Mouse (Mus musculus) lung, embryonic 15.5 days (tissue): Measurements from ENCODE around the gene Carm1. TPM values are rescaled to one million over a fixed set of nuclear protein-coding genes. Genes with fewer than 3 reads are reported as not detected.

Experiments used
- ATAC-seq: fragments of 200-750 bp; cut with Nextera tagmentation; 2 replicates; pipeline ENCODE4 v1.8.0; 2017; ENCODE audit warnings: moderate number of reproducible peaks, borderline replicate concordance; ENCODE audit not compliant: low FRiP score, low TSS enrichment; ENCODE audit errors: extremely low read depth
- H3K27ac ChIP-seq: fragments of 300-500 bp; sonication (generic); 2 replicates; pipeline ENCODE4 v1.5.1; 2015; ENCODE audit warnings: moderate library complexity, mild to moderate bottlenecking, inconsistent platforms
- H3K27me3 ChIP-seq: fragments of 300-500 bp; sonication (generic); 2 replicates; pipeline ENCODE4 v1.6.1; 2015; ENCODE audit warnings: inconsistent platforms
- H3K36me3 ChIP-seq: fragments of 300-500 bp; sonication (generic); 2 replicates; pipeline ENCODE4 v1.6.1; 2015; ENCODE audit warnings: inconsistent platforms
- H3K4me1 ChIP-seq: fragments of 300-500 bp; sonication (generic); 2 replicates; pipeline ENCODE4 v1.6.1; 2015; ENCODE audit warnings: inconsistent platforms
- H3K4me2 ChIP-seq: fragments of 300-500 bp; sonication (generic); 2 replicates; pipeline ENCODE4 v1.6.1; 2015; ENCODE audit warnings: inconsistent platforms, mild to moderate bottlenecking, moderate library complexity
- H3K4me3 ChIP-seq: fragments of 300-500 bp; sonication (generic); 2 replicates; pipeline ENCODE4 v1.5.1; 2015; ENCODE audit warnings: mild to moderate bottlenecking, inconsistent platforms
- H3K9ac ChIP-seq: fragments of 300-500 bp; sonication (generic); 2 replicates; pipeline ENCODE4 v1.6.1; 2015; ENCODE audit warnings: inconsistent platforms
- H3K9me3 ChIP-seq: fragments of 300-500 bp; sonication (generic); 2 replicates; pipeline ENCODE4 v1.6.1; 2016; ENCODE audit warnings: inconsistent platforms
- WGBS: fragments of 180-500 bp; shearing (Covaris S2); methylation state at CpG from one replicate; pipeline ENCODE4 v1.1.7; 2015; 5-methylcytosine and 5-hydroxymethylcytosine counted together
- polyA plus RNA-seq: library from polyadenylated mRNA; unstranded; fragments of >200 nt; fragmentation: Nextera tagmentation; extraction: Ambion mirVana; gene quantifications from 2 replicates; pipeline ENCODE4 v1.2.1, GENCODE M21; 2015

Gene Carm1
- polyA plus RNA-seq, 1 experiment from 2014 or later: 47.3 TPM

DNA sequence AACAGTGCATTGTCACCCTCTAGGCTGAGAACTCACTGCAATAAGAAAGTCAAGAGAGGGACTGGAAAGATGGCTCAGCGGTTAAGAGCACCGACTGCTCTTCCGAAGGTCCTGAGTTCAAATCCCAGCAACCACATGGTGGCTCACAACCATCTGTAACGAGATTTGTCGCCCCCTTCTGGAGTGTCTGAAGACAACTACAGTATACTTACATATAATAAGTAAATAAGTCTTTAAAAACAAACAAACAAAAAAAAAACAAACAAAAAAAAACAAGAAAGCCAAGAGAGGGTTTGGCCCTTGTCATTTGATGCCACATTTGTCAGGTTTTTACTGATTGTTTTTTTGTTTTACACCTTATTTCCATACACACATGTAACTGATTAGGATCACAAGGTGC is 57.4 kb downstream of the Carm1 start:
- no peak overlapping the region for H3K9ac ChIP-seq
- no peaks in the 10 kb centered on the region for H3K27me3 ChIP-seq
- H3K4me2 ChIP-seq: no peak overlapping the region
- H3K4me1 ChIP-seq: no peaks in the 10 kb centered on the region
- H3K36me3 ChIP-seq: no peaks in the 10 kb centered on the region
- no peaks in the 10 kb centered on the region for H3K9me3 ChIP-seq
- WGBS: 71% methylated on average over 5 of the region's 5 CpGs
- H3K4me3 ChIP-seq: no peak overlapping the region
- ATAC-seq: no peak
- H3K27ac ChIP-seq: no peak overlapping the region

DNA sequence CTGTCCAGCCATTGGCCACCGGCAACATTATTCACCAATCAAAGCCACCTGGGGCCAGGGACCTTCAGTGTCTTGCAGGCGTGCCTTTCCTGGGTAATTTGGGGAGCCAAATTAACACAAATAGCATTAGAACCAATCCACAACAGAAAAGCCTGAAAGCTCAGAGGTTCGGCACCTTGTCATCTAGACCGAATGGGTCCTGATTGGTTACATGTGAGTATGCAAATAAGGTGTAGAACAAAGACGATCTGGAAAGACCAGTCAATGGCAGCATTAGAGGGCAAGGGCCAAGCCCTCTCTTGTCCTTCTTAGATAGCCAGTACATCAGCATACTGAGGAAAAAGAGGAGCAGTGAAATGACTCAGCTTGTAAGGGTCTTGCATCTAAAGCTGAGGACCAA is 59.2 kb downstream of the Carm1 start:
- H3K27ac ChIP-seq: no peak overlapping the region
- WGBS: 70% methylated on average over 5 of the region's 5 CpGs

GRCm38 (mm10) chr9:21606648-21607047 is 60.0 kb downstream of the Carm1 start:
- WGBS: 65% methylated on average over 1 of the region's 1 CpGs

More for the DNA sequence above, 59.2 kb downstream of the Carm1 start:
- Histone ChIP-seq H3K4me3 (no peak overlapping the region), H3K4me1 (no peaks in the 10 kb centered on the region), H3K4me2 (no peak overlapping the region), H3K27me3 (no peaks in the 10 kb centered on the region), H3K9ac (no peak overlapping the region), H3K36me3 (no peaks in the 10 kb centered on the region), H3K9me3 (no peaks in the 10 kb centered on the region)
- no peak for ATAC-seq

DNA sequence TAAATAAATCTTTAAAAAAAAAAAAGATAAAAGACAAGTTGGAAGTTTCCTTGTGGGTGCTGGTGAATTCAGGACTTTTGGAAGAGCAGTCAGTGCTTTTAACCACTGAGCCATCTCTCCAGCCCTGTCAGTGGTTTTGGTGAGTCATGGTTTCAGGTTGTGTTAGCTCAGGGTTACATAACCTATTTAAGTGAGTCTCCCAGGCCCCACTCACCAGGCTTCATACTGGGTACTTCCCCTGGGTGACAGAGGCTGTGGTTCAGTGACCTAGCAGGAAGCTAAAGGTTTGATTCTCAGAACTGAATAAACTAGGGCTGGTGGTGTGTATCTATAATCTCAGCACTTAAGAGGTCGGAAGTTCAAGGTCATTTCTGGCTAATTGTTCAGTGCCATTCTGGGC is 63.2 kb downstream of the Carm1 start:
- no peaks in the 10 kb centered on the region for H3K9me3 ChIP-seq
- 92% methylated on average over 1 of the region's 1 CpGs for WGBS
- ATAC-seq: no peak
- H3K36me3 ChIP-seq: no peaks in the 10 kb centered on the region
- no peak overlapping the region for H3K27ac ChIP-seq
- no peak overlapping the region for H3K9ac ChIP-seq
- no peaks in the 10 kb centered on the region for H3K27me3 ChIP-seq
- no peak overlapping the region for H3K4me3 ChIP-seq
- H3K4me1 ChIP-seq: peaks cover 2% of the 10 kb centered on the region; the same call in 1 of the 2 replicates
- H3K4me2 ChIP-seq: no peak overlapping the region

More at GRCm38 (mm10) chr9:21606648-21607047, 60.0 kb downstream of the Carm1 start:
- Histone ChIP-seq H3K27me3 (no peaks in the 10 kb centered on the region), H3K9ac (no peak overlapping the region), H3K36me3 (no peaks in the 10 kb centered on the region), H3K27ac (no peak overlapping the region), H3K4me2 (no peak overlapping the region), H3K4me3 (no peak overlapping the region), H3K4me1 (no peaks in the 10 kb centered on the region), H3K9me3 (no peaks in the 10 kb centered on the region)
- no peak for ATAC-seq

- ATAC-seq: no peak
- Histone ChIP-seq H3K36me3 (no peaks in the 10 kb centered on the region), H3K9me3 (no peaks in the 10 kb centered on the region), H3K4me3 (peak overlapping the region; percentile 81), H3K27me3 (no peaks in the 10 kb centered on the region), H3K4me1 (peaks cover 19% of the 10 kb centered on the region), H3K27ac (peak overlapping the region; percentile 97), H3K4me2 (peak overlapping the region; percentile 79), H3K9ac (peak overlapping the region; percentile 72)
- 67% methylated on average over 15 of the region's 15 CpGs for whole genome bisulfite sequencing
Measured at GRCm38 (mm10) chr9:21614864-21615616, 68.3 kb downstream of the Carm1 start.

- ATAC-seq: peak; percentile 96
- under 1% methylated on average over 26 of the region's 45 CpGs for WGBS
Measured at GRCm38 (mm10) chr9:21615617-21616231, 69.0 kb downstream of the Carm1 start, which contains the start of gene Smarca4. Gene Smarca4, plus strand, starts transcription at chr9:21616169.

GRCm38 (mm10) chr9:21616232-21616781 is 69.6 kb downstream of the Carm1 start:
- peak; percentile 86 for ATAC-seq
- under 1% methylated on average over 56 of the region's 57 CpGs for WGBS

More at GRCm38 (mm10) chr9:21615617-21616231, 69.0 kb downstream of the Carm1 start, which contains the start of gene Smarca4:
- H3K4me2 ChIP-seq: peak within 1 kb of the TSS; percentile 79
- H3K4me1 ChIP-seq: peaks cover 19% of the 10 kb centered on the region
- H3K4me3 ChIP-seq: peak within 1 kb of the TSS; percentile 81
- peak within 1 kb of the TSS; percentile 83 for H3K9ac ChIP-seq
- H3K36me3 ChIP-seq: no peaks in the 10 kb centered on the region
- H3K9me3 ChIP-seq: no peaks in the 10 kb centered on the region
- peak within 1 kb of the TSS; percentile 98 for H3K27ac ChIP-seq
- H3K27me3 ChIP-seq: no peaks in the 10 kb centered on the region

DNA sequence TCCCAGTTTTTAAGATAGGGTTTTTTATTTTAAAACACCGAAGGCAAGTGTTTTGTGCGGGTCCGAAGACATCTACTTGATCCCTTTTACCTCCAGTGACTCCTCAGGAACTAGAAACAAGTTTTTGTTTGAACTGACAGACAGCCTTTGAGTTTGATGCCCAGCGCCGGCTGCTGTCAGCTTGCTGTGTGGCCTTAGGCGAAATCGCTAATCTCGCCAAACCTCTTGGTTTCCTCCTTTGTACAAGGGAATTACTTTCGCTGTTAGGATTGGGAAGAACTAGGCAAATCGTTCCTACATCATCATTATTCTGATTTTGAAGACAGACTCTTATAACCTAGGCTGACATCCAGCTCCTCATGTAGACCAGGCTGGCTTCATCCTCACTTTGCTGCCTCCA is 70.4 kb downstream of the Carm1 start:
- Histone ChIP-seq H3K27ac (peak overlapping the region; percentile 98), H3K9ac (peak overlapping the region; percentile 83), H3K4me1 (peaks cover 19% of the 10 kb centered on the region), H3K9me3 (no peaks in the 10 kb centered on the region), H3K4me2 (peak overlapping the region; percentile 68), H3K4me3 (peak overlapping the region; percentile 81), H3K27me3 (no peaks in the 10 kb centered on the region), H3K36me3 (no peaks in the 10 kb centered on the region)
- WGBS: 7% methylated on average over 10 of the region's 10 CpGs
- ATAC-seq: no peak

More at GRCm38 (mm10) chr9:21616232-21616781, 69.6 kb downstream of the Carm1 start:
- Histone ChIP-seq H3K4me1 (peaks cover 19% of the 10 kb centered on the region), H3K4me3 (peak overlapping the region; percentile 81), H3K27ac (peak overlapping the region; percentile 98), H3K9me3 (no peaks in the 10 kb centered on the region), H3K27me3 (no peaks in the 10 kb centered on the region), H3K36me3 (no peaks in the 10 kb centered on the region), H3K9ac (peak overlapping the region; percentile 83), H3K4me2 (peak overlapping the region; percentile 68)

DNA sequence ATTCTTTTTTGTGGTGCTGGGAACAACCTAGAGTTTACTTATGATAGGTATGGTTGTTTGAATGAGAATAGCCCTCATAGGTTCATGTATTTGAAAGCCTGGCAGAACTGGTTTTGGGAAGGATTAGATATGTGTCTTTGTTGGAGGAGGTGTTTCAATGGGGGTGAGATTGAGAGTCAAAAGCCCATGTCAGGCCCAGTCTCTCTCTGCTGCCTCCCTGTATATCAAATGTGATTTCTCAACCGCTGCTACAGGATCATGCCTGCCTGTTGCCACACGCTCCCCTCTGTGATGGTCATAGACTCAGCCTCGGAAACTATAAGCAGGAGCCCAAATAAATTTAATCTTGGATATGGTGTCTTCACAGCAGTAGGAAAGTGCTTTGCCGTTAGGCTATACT is 73.5 kb downstream of the Carm1 start:
- Histone ChIP-seq H3K36me3 (no peaks in the 10 kb centered on the region), H3K27me3 (no peaks in the 10 kb centered on the region), H3K9me3 (no peaks in the 10 kb centered on the region), H3K4me2 (no peak overlapping the region), H3K4me1 (peaks cover 15% of the 10 kb centered on the region), H3K27ac (no peak overlapping the region), H3K4me3 (no peak overlapping the region), H3K9ac (no peak overlapping the region)
- 84% methylated on average over 4 of the region's 4 CpGs for WGBS
- no peak for ATAC-seq

DNA sequence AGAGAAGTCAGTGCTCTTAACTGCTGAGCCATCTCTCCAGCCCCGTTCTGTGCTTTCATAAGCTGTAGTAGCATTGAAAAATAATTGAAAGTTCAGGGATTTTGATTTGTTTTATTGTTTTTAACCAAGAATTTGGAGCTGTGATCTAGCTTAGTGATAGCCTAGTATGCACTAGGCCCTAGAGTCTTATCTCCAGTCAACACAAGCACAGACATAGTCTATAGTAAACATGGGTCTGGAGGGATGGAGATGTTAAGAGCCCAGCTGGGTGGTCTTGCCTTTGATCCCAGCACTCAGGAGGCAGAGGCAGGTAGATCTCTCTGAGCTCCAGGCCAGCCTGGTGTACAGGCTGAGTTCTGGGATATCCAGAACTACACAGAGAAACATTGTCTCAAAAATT is 76.0 kb downstream of the Carm1 start:
- no peak for ATAC-seq
- WGBS: 92% methylated on average over 1 of the region's 1 CpGs
- no peaks in the 10 kb centered on the region for H3K9me3 ChIP-seq
- no peak overlapping the region for H3K27ac ChIP-seq
- H3K27me3 ChIP-seq: no peaks in the 10 kb centered on the region
- no peak overlapping the region for H3K4me2 ChIP-seq
- H3K36me3 ChIP-seq: no peaks in the 10 kb centered on the region
- H3K9ac ChIP-seq: no peak overlapping the region
- peaks cover 11% of the 10 kb centered on the region; the same call in 1 of the 2 replicates for H3K4me1 ChIP-seq
- no peak overlapping the region for H3K4me3 ChIP-seq

DNA sequence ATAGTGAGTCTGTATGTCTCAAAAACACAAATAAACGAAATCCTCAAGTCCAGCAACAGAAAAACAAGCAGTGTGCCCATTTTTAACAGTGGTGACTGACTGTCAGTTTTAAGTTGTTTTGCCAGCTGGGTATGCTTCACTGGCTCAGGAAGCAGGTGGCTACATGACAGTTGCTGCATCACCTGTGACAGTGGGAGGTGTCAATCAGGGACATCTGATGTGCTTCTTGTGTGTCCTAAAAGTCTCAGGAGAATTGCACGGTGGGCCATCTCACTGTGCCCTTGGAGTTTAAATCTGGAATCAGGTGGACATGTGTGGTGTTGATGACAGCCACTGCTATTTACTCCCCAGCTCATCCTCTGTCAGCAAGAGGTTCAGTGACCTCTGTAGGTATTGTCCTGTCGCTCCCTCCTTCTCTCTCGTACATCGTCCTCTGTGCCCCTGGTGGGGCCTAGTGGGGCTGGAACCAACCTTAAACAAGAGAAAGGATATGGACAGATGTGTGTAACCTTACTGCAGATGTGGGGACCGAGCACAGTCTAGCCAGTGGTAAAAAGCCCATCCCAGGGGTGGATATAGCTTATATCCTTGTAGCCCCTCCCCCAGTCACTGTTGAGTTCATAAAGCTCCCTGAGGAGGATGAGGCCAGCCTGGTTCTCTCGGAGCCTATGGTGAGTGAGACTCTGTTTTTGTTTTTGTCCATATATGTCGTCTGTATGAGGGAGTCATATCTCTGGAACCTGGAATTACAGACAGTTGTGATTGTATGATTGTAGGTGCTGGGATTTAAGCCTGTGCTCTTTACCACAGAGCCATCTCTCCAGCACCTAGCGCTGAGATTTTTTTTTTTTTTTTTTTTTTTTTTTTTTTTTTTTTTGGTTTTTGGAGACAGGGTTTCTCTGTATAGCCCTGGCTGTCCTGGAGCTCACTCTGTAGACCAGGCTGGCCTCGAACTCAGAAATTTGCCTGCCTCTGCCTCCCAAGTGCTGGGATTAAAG is 78.9 kb downstream of the Carm1 start:
- Histone ChIP-seq H3K4me2 (no peak overlapping the region), H3K9ac (no peak overlapping the region), H3K27me3 (no peaks in the 10 kb centered on the region), H3K4me3 (no peak overlapping the region), H3K36me3 (no peaks in the 10 kb centered on the region), H3K9me3 (no peaks in the 10 kb centered on the region), H3K4me1 (no peaks in the 10 kb centered on the region), H3K27ac (no peak overlapping the region)
- no peak for ATAC-seq
- 85% methylated on average over 10 of the region's 10 CpGs for WGBS
